Mouse (Mus musculus): ENCODE data around the gene Tma7.

Gene Tma7

DNA sequence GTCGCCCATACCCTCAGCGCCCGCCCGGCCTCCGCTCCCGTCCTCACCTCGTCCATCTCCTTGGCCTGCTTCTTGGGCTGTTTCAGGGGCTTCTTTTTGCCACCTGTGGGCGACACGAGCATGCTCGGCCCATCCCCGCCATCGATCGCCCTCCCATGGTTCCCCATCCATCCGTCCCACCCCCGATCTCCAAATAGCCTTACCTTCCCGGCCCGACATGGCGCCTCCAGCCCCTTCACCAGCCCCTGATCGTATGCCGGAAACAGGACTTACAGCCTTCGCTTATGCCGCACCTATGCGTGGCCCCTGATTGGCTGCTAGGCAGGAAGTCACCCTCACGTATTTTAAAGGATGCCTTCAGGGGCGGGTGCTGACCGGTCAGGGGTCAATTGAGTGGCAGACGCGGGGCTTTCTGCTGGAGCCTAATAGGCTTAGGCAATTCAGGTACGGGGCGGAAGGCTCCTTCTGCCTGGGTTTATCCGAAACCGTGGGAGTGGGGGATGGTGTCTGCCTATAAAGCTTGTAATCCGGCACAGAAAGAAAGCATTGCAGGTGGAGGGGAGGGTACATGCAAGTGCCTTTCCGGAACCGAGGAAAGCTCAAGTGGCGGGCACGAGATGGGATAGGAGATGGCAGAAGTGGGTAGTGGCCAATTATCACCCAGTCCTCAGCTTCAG, at the start of gene Tma7, which contains the start of gene Ccdc51:
Gene Tma7, minus strand, starts transcription at position 464 of the 677 bp plus-strand sequence.
Gene Ccdc51, plus strand, starts transcription at position 370 of the 677 bp plus-strand sequence.
- peak; percentile 74 for DNase-seq (ENCODE audit: low read depth, low spot score)

DNA sequence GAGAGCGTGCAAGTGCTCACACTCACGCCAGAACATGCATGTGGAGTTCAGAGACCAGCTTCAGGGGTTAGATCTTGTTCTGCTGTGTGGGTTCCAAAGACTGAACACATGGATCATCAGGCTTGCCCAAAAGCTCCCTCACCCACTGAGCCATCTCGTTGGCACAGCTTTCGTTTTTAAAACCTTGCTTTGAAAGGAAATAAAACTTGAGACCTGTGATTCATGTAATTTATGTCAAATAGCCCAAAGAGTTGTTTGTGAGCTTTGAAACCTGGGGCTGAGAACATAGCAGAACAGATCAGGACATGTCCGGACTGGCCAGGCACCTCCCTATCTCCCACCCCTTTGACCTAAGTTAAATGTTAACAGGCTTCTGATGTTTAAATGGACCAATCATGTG, 47.7 kb upstream of the Tma7 start:
- no peak for DNase-seq (ENCODE audit: low read depth, low spot score)

DNA sequence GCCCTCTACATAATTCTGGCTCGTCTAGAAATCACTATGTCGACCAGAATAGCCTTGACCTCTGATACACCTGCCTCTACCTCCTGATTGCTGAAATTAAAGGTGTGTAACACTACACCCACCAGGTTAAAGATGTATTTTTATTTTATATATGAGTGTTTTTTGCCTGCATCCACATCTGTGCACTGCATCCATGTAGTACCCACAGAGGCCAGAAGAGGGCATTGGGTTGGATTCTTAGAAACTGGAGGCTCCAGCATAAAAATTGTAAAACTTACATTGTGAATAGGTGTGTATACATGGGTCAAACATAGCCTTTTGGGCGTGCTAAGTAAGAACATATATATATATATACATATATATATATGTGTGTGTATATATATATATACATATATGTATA, 45.8 kb upstream of the Tma7 start:
- DNase-seq (ENCODE audit: low read depth, low spot score) = peak; percentile 11

DNA sequence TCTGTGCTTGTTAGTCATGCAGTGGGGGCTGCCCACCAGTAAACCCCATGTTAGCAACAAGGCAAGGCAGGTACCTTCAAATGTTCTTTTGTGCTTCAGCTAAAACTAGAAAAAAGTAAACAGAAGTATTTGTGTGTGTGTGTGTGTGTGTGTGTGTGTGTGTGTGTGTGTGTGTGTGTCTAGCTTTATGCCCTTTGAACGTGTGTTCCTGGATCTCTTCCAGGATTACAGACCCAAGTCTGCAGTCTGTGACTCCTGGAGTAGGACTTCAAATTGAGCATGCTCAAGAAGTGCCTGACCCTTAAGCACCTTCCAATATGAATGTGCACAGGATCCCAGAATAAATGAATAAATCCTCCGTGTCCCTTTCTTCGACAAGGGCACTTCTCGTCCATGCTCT, 44.7 kb upstream of the Tma7 start:
- DNase-seq (ENCODE audit: low read depth, low spot score) = no peak

DNA sequence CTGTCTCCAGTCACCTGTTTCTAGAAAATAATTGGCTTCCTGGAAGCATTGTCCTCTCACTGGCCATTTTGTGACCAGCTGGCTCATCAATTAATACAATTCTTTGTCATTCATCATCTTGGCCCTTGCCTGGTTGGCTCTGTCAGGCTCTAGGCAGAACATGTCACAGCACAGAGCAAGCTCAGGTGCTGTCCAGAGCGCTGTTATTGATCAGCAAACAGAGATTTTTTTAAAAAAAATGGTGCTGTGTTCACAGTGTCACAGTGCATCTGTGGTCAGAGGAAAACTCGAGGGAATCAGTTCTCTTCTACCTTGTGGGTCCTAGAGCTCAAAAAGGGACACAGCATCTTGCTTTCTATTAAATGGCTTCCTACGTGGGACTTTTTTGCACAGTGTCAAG, 43.1 kb upstream of the Tma7 start:
- DNase-seq (ENCODE audit: low read depth, low spot score) = no peak

DNA sequence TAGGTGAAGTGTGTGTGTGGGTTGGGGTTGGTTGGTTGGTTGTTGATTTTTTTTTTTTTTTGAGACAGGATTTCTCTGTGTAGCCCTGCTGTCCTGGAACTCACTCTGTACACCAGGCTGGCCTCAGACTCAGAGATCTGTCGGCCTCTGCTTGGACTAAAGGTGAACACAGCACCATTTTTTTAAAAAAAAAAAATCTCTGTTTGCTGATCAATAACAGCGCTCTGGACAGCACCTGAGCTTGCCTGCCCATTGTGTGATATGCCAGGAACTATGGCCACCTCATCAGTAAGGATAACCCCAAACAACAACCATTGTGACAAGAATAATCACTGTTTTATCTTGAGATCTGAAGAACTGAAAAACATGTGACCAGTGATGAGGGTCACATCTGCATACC, 42.7 kb upstream of the Tma7 start:
- DNase-seq (ENCODE audit: low read depth, low spot score) = no peak

DNA sequence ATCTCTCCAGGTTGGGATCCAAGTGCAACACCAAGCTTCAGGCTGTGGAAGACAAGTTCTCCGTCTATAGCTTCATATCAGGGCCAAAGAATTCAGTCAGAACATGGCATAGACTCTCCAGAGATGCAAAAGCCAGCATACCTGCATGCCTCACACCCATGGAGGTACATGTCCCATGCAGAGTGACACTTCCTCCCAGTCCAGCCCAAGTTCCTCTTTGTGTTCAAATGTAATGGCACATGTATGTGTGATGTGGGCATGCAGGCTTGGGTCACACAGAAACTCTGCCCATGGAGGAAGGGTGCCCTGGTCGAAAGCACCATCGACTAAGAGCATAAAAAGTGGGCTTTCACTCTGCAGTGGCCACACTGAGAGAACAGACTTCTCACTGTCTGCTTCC, 41.8 kb upstream of the Tma7 start:
- DNase-seq (ENCODE audit: low read depth, low spot score) = no peak

DNA sequence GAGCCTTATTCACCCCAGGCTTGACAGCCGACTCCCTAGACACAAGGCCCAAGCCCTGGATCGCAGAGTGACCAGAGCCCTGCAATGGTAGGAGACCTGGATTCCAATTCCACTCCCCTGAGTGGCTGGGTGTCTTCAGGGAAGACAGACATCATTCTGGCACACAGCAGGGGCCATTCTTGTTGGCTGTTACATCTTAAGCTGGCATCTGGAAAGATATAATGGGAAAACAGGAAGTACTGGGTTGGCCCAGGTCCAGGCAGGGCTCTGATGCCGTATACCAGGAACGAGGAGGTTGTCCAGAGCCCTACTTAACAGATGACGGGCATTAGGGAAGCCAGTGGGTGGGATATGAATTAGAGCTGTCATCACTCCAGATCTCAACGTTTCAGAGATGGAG, 40.9 kb upstream of the Tma7 start:
- no peak for DNase-seq (ENCODE audit: low read depth, low spot score)

DNA sequence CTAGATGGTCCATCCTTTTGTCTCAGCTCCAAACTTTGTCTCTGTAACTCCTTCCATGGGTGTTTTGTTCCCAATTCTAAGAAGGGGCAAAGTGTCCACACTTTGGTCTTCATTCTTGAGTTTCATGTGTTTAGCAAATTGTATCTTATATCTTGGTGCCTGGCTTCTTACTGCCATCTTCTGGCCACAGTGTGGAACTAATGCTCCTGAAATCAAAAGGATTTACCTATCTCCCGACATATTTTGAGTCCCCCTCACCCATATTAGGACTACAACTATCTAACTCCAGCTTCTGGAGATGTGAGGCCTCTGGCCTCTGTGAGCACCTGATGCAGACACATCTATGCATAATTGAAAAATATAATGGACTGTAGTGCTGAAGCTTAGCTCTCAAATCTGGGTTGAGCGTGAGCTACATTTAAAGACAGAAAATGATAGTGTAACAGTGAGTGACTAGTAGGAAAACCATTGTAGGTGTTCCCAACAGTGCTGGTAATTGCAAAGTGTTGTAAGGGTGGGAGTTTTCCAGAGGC, 40.2 kb upstream of the Tma7 start:
- DNase-seq (ENCODE audit: low read depth, low spot score) = peak; percentile 27

DNA sequence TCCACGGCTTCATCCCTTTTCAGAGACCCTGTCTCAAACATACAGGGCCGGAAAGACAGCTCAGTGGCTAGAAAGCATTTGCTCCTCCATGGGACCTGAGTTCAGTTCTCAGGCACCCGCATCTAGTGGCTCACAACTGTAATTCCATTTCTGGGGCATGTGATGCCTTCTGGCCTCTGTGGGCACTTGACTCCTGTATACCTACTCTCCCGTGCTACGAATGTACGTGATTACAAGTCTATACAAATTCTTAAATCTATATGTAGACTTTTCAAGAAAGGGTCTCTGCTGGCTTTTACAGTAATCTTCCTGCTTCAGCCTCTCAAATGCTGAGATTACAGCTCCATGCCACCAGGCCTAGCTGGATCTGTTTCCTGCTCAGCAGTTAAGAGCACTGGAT, 38.6 kb upstream of the Tma7 start:
- no peak for DNase-seq (ENCODE audit: low read depth, low spot score)

DNA sequence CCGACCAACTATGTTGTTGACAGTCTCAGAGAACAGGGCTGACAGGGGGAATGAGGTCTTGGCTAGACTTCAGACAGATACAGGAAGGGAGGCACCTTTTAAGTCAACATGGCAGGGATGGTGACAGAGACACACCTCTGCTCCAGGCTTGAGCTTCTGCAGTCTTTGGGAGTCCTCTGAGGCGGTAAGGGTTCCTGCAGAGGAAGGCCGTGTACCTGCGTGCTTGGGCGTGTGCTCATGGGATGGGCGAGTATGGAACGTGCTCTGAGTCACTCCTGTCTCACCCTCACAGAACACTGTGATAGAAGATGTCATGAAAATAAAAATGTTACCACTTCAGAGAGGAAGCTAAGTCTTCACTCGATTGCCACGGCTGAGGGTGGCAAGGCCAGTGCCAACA, 37.2 kb upstream of the Tma7 start:
- DNase-seq (ENCODE audit: low read depth, low spot score) = no peak

DNA sequence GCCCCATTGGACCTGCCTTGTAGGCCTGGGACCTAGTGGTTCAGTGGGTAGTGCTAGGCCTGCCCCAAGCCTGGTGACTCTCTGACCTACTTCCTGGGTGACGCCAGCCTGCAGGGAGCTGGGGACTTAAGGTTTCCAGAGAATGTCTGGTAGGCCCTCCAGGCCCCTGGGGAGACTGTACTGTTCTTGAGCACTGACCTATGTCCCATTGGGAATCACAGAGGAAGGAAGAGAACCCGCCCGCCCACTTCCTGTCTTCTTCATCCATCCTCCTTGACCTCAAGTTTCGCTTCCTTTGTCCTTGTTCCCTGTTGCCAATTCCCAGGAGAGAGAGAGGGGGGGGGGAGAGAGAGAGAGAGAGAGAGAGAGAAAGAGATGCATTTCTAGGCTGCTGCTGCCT, 35.7 kb upstream of the Tma7 start:
- no peak for DNase-seq (ENCODE audit: low read depth, low spot score)

DNA sequence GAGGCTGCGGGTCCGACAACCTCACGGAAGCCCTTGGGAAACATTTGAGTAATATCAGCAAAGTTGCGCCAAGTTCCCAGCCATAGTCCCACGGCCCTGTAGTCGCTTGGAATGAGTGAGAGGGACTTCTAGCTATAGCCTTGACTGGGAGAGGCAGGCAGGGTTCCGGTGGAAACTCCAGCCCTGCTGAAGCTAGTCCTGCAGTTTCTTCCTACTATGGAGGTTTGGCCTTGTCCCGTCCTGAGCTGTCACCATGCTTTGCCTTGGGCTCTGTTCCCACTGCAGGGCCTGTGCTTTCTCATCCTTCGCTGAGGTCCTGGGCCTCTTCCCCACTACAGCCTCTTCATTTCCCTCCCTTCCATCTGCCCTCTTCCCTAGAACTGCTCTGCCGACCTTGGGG, 33.8 kb upstream of the Tma7 start:
- no peak for DNase-seq (ENCODE audit: low read depth, low spot score)

DNA sequence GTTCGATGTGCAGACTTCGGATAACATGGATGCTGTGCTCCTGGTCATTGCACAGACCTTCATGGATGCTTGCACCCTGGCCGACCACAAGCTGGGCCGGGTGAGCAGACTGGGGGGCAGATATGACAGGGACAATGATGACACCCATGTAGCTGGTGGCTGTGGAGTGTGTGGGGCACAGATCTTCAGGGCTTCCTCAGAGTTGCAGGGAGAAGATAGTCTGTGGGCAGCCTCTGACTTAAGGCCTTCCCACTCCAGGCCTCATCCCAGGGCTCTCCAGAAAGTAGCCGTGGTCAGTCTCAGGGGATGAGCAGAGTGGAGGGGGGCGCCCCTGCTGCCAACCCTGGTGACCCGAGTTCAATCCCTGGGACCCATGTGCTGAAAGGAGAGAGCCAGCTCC, 32.5 kb upstream of the Tma7 start:
- DNase-seq (ENCODE audit: low read depth, low spot score) = no peak

DNA sequence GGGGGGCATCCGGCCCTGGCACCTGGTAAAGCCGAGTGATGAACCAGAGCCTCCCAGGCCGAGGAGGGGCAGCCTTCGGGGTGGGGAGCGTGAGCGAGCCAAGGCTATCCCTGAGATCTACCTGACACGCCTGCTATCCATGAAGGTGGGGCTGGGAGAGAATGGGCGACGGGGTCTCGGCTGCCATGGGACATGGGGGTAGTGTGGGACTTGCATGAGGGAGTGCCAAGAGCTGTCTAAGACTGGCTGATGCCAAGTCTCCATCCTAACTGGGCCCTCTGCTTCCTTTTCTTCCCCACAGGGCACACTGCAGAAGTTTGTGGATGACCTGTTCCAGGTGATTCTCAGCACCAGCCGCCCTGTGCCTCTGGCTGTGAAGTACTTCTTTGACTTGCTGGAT, 31.9 kb upstream of the Tma7 start:
- no peak for DNase-seq (ENCODE audit: low read depth, low spot score)

DNA sequence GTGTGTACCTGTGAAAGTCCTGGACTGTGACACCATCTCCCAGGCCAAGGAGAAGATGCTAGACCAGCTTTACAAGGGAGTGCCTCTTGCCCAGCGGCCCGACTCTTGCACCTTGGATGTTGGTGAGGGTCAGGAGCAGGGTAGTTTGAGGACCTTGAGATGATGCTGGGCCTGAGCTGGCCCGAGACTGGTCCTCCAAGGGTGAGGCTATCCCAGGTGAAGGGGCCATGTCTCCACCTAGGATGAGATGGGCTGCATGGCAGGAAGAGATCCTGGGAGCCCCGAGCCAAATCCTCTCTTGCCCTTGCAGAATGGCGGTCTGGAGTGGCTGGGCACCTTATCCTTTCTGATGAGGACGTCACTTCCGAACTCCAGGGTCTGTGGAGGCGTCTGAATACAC, 30.9 kb upstream of the Tma7 start:
- DNase-seq (ENCODE audit: low read depth, low spot score) = no peak

DNA sequence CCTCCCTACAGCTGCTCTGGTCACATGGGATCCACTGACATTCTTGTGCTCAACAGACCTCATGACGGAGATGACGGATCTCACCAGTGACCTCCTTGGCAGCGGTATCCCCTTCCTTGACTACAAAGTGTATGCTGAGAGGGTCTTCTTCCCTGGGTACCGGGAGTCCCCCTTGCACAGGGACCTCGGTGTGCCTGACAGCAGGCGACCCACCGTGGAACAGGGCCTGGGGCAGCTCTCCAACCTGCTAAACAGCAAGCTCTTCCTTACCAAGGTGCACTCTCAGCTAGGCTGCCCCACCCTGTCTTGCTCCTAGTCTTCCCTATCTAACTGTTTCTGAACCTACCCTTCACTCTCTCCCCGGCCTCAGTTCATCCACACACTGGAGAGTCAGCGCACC, 29.2 kb upstream of the Tma7 start:
- DNase-seq (ENCODE audit: low read depth, low spot score) = no peak

DNA sequence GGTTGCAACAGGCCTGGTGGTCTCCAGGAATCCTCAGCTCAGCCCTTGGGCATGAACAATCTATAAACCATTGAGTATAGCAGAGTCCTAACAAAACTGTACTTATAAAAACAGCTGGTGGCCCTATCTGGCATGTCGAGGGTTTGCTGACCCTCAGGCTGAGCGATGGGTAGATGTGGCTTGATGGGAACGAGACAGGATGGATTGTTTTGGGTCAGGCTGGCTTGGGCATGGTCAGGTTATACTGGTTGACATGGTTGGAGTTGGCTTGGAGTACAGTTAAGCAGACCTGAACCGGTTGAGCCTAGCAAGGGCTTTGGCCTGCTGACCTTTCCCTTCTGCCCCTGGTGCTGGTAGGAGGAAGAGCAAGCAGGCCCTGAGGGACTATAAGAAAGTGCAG, 28.7 kb upstream of the Tma7 start:
- DNase-seq (ENCODE audit: low read depth, low spot score) = no peak

DNA sequence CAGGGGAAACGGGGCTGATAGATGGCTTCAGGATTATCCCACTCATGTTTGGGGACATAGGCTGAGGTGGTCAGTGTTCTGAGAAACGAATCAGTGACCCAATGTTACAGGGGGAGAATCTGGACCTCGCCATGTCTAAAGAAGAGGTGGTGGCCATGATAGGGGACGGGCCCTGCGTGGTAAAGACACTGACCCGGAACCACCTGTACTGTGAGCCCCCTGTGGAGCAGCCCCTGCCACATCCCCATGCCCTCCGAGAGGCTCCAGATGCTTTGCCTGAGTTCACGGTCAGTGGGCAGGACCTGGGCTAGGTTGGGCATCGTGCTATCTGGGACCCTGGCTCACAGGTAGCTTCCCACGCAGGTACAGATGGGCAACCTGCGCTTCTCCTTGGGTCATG, 27.9 kb upstream of the Tma7 start:
- no peak for DNase-seq (ENCODE audit: low read depth, low spot score)

DNA sequence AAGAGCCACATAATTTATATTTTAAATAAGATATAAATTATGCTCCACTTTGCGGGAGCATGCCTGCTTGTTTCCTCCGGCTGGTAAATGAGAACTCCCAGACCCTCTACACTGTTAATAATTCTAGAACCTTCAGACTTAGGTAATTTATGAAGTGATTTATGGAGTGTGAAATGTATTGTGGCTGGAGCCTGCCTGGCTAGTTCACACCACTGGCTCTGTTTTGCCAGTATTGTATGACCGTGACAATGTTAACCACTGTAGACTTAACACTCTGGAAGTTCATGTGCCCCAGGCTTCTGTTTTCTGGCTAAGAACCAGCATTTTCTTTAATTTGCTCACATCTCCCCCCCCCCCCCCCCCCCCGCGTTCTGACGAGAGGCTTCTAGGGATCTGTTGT, 25.0 kb upstream of the Tma7 start:
- no peak for DNase-seq (ENCODE audit: low read depth, low spot score)

DNA sequence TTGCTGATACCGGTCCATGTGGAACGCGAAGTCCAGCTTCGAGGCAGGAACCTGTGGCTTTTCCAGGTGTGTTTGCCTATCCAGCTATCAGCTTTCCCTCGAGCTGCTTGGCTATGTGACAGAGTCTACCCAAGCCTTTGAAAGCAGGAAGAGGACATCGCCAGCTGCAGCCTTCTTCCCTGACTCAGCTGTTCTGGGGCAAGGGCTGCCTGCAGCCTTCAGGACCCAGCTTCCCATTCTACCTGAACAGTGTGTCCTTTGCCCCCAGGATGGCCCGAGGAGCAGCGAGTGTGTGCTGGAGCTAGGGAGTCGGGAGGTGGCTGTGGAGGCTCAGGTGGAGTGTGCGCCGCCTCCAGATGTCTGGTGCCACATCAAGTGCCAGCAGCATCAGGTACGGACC, 23.3 kb upstream of the Tma7 start:
- DNase-seq (ENCODE audit: low read depth, low spot score) = no peak

DNA sequence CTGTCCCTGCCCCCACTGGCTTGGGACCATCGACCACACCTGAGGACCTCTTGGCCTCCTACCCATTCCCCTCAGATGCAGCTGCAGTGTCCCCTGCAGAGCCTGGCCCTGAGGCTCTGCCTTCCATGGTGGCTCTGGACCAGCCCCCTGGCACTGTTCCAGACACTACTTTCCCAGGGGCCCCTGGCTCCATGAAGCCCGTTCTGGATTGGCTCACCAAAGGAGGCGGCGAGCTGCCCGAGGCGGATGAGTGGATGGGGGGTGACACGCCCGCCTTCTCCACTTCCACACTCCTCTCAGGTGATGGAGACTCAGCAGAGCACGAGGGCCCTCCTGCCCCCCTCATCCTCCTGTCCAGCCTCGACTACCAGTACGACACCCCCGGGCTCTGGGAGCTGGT, 22.6 kb upstream of the Tma7 start:
- DNase-seq (ENCODE audit: low read depth, low spot score) = no peak

DNA sequence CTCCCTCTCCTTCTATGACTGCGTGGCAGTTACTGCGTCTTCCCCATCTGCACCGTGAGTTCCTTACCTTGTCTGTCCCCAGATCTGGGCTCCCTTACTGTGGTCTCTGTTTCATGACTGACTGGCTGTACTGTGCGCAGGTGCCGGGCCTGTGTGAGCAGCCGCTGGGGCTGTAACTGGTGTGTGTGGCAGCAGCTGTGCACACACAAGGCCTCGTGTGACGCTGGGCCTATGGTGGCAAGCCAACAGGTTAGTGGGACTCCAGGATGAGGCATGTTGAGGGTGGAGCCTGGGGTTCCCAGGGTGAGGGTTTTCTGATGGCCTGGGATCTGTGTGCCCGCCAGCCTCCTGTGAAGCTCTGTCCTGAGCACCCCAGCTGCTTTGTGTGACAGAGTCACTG, 21.7 kb upstream of the Tma7 start:
- no peak for DNase-seq (ENCODE audit: low read depth, low spot score)

DNA sequence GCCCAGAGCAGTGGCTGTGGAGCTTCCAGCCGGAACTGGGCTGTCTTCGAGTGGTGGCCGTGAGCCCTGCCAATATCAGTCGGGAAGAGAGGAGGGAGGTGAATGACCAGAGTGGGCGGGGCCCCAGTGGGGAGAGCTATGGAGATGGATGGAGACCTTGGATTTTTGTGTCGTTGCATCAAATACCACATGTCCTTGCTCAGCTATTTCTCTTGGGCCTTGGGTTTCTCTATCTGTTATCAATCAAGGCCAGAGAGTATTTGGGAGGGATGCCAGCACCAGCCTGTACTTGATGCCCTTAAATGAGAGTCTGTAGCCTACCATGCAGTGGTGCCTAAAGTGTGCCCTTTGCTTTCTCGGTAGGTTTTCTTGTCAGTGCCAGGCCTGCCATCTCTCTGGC, 20.9 kb upstream of the Tma7 start:
- DNase-seq (ENCODE audit: low read depth, low spot score) = no peak
